Mouse (Mus musculus) midbrain, embryonic 16.5 days (tissue): ENCODE results near the gene Agbl4. TPM values are rescaled to one million over a fixed set of nuclear protein-coding genes. Genes with fewer than 3 reads are reported as not detected.

ENCODE experiments used
- ATAC-seq: fragments of 200-750 bp; cut with Nextera tagmentation; 2 replicates; pipeline ENCODE4 v1.8.0; 2017; ENCODE audit warnings: moderate TSS enrichment
- H3K27ac ChIP-seq: fragments of 300-500 bp; sonication (generic); 2 replicates; pipeline ENCODE4 v1.5.1; 2014; ENCODE audit warnings: mild to moderate bottlenecking, low read length, mixed read lengths
- H3K27me3 ChIP-seq: fragments of 300-500 bp; sonication (generic); 2 replicates; pipeline ENCODE4 v1.6.1; 2014; ENCODE audit warnings: low read depth, low read length, mixed read lengths; ENCODE audit not compliant: control insufficient read depth, insufficient read depth
- H3K36me3 ChIP-seq: fragments of 300-500 bp; sonication (generic); 2 replicates; pipeline ENCODE4 v1.6.1; 2014; ENCODE audit warnings: mild to moderate bottlenecking, low read length, moderate library complexity, mixed read lengths; ENCODE audit not compliant: control insufficient read depth, insufficient read depth
- H3K4me1 ChIP-seq: fragments of 300-500 bp; sonication (generic); 2 replicates; pipeline ENCODE4 v1.6.1; 2014; ENCODE audit warnings: mild to moderate bottlenecking, low read length, mixed read lengths; ENCODE audit not compliant: control insufficient read depth, insufficient read depth
- H3K4me2 ChIP-seq: fragments of 300-500 bp; sonication (generic); 2 replicates; pipeline ENCODE4 v1.6.1; 2014; ENCODE audit warnings: mild to moderate bottlenecking, low read length, mixed read lengths
- H3K4me3 ChIP-seq: fragments of 300-500 bp; sonication (generic); 2 replicates; pipeline ENCODE4 v1.5.1; 2014; ENCODE audit warnings: low read depth, mild to moderate bottlenecking, low read length, moderate library complexity, mixed read lengths
- H3K9ac ChIP-seq: fragments of 300-500 bp; sonication (generic); 2 replicates; pipeline ENCODE4 v1.6.1; 2014; ENCODE audit warnings: low read depth, low read length, mixed read lengths
- H3K9me3 ChIP-seq: fragments of 300-500 bp; sonication (generic); replicated peaks from 2 replicates; pipeline ENCODE4 v1.6.1; 2014; ENCODE audit warnings: mild to moderate bottlenecking, low read length, mixed read lengths; ENCODE audit not compliant: control insufficient read depth, poor library complexity, severe bottlenecking
- WGBS: fragments of 180-500 bp; shearing (Covaris S2); extraction: QIAGEN DNeasy Blood & Tissue Kit; methylation state at CpG from one replicate; pipeline ENCODE4 v1.1.7; 2014; 5-methylcytosine and 5-hydroxymethylcytosine counted together
- polyA plus RNA-seq: library from polyadenylated mRNA; unstranded; fragments of >200 nt; fragmentation: Nextera tagmentation; extraction: Ambion mirVana; gene quantifications from 2 replicates; pipeline ENCODE4 v1.2.1, GENCODE M21; 2015

The Agbl4 gene
- polyA plus RNA-seq, 1 experiment from 2014 or later, result 4.5 TPM

DNA sequence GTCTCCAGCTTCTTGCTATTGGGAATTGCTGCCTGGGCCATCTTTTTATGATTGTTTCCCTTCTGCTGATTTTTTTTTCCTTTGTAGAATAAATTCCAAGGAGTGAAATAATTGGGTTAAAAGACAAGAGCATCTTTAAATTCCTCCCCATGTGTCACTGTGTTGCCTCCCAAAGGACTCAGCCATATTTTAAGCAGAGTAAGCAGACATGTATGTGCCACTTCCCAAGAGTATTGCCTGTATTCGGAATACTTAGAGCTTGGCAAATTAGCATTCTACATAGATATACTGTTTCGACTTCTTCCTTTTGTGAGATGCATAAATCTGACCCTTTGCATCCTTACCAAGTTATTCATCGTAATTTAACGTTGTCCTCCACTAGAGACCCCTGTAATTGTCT, 1070.3 kb downstream of the Agbl4 start:
- no peaks in the 10 kb centered on the region for H3K36me3 ChIP-seq
- H3K4me1 ChIP-seq, result peaks cover 8% of the 10 kb centered on the region
- WGBS, result 75% methylated on average over 4 of the region's 4 CpGs
- no peak overlapping the region for H3K27ac ChIP-seq
- H3K9ac ChIP-seq, result no peak overlapping the region
- no peaks in the 10 kb centered on the region for H3K9me3 ChIP-seq
- no peaks in the 10 kb centered on the region for H3K27me3 ChIP-seq
- H3K4me2 ChIP-seq, result no peak overlapping the region
- H3K4me3 ChIP-seq, result no peak overlapping the region
- no peak for ATAC-seq

DNA sequence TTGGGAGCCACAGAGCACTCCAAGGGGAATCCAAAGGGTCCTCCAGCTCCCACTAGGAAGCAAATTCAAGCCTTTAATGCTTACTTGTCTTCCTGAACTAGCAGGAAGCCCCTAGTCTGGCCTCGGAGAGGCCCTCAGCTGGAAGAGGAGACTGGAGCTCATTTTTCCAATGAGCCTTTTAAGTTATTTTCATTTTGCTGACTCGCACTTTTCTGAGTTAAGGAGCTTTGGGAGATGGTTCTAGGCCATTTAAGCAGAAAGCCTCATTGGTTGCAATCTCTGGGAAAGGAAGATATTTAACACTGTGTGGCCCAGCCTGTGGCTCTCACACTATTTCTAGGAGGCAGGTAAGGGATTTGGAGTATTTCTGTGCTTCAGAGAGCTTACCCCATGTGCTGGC, 1072.4 kb downstream of the Agbl4 start:
- Histone ChIP-seq H3K36me3 (no peaks in the 10 kb centered on the region), H3K27ac (no peak overlapping the region), H3K4me3 (no peak overlapping the region), H3K9me3 (no peaks in the 10 kb centered on the region), H3K4me1 (peaks cover 8% of the 10 kb centered on the region), H3K9ac (no peak overlapping the region), H3K4me2 (no peak overlapping the region), H3K27me3 (no peaks in the 10 kb centered on the region)
- 75% methylated on average over 2 of the region's 2 CpGs for WGBS
- ATAC-seq, result no peak

DNA sequence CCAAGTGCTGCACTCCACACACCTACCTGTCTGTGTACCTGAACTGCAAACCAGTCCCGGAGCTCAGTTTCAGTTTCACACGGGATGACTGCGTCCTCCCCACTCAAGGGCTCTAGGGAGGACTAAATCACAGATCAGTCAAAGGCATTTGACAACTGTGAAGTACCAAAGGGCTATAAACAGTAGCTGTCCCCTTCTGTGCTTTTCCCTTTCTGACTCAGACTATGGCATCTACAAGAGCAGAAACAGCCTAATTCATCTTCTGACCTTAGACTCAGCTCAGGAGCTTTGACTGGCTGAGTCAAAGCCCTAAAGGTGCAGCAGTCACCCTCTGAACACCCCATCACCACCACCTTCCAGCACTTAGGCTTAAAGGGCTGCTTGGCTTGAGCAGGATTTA, 1074.3 kb downstream of the Agbl4 start:
- Histone ChIP-seq H3K4me2 (no peak overlapping the region), H3K27ac (no peak overlapping the region), H3K36me3 (no peaks in the 10 kb centered on the region), H3K4me1 (peaks cover 8% of the 10 kb centered on the region), H3K9me3 (no peaks in the 10 kb centered on the region), H3K9ac (no peak overlapping the region), H3K27me3 (no peaks in the 10 kb centered on the region), H3K4me3 (no peak overlapping the region)
- no peak for ATAC-seq
- 89% methylated on average over 3 of the region's 3 CpGs for WGBS

DNA sequence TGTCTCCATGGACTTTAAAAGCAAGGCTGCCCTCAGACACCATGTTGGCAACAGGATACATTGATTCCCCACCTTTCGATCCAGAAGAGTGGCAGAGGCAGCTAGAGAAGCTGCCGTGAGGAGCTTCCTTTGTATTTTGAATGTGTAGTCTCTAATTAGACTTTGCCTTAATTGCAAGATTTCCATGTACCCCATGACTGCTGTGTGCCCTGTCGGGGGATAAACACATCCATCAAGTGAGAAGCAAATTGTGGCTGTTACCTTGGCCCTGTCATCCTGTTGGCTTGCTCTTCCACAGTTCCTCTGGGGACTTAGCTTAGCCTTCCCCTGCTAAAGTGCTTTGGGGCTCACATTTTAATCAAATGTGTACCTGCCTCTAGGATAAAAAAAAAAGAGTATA, 1075.0 kb downstream of the Agbl4 start:
- no peak for ATAC-seq
- Histone ChIP-seq H3K9ac (no peak overlapping the region), H3K9me3 (no peaks in the 10 kb centered on the region), H3K4me1 (peaks cover 3% of the 10 kb centered on the region; the same call in 1 of the 2 replicates), H3K27me3 (no peaks in the 10 kb centered on the region), H3K27ac (no peak overlapping the region; the same call in 1 of the 2 replicates), H3K4me2 (no peak overlapping the region), H3K36me3 (no peaks in the 10 kb centered on the region), H3K4me3 (no peak overlapping the region)
- WGBS, result 66% methylated on average over 3 of the region's 3 CpGs

DNA sequence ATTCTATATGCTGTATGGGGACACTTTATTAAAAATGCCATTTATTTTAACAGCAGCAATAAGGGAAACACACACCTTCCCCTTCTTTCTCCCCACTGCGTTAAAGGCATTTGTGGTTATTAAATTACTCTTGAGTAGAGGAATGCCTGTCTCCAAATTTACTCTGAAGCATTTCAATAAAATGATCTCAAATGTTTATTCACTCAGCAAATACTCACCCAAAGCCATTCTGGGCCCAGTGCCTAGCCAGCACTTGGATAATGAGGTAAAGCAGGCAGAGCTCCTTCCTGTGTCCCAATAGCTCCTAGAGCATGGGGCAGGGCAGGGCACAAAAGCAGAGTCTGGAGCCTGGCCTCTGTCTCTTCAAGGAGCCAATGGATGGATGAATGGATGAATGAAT, 1075.6 kb downstream of the Agbl4 start:
- no peak overlapping the region; the same call in 1 of the 2 replicates for H3K27ac ChIP-seq
- no peaks in the 10 kb centered on the region for H3K36me3 ChIP-seq
- H3K9ac ChIP-seq, result no peak overlapping the region
- no peaks in the 10 kb centered on the region for H3K27me3 ChIP-seq
- H3K9me3 ChIP-seq, result no peaks in the 10 kb centered on the region
- no peak overlapping the region for H3K4me2 ChIP-seq
- WGBS, result 78% methylated on average over 1 of the region's 1 CpGs
- no peak for ATAC-seq
- peaks cover 3% of the 10 kb centered on the region; the same call in 1 of the 2 replicates for H3K4me1 ChIP-seq
- H3K4me3 ChIP-seq, result no peak overlapping the region

DNA sequence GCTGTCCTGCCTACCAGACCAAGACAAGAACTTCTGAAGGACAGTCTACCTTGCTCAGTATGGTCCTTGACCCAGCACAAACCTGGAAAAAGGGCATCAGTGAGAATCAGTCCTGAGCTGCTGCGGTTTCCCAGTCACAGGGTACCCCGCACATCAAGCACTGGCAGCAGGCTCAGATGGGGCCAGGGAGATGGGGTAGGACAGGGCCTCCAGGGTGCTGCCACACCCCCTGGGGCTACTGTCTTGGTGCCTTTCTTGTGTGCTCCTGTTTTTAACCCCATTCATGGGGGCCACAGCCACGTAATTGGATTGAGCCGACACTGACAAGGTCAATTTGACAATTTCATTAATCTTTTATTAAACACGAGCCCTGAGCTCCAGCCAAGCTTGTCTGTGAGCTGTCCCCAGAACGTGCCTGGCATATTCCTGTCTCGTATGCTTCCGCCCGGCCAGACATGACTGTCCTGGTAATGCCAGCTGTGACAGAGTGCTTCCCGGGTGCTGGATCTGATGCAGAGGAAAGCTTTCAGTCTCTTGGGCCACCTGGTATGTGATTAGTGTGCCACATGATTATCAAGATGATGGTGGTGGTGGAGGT, 1078.0 kb downstream of the Agbl4 start:
- Histone ChIP-seq H3K4me3 (no peak overlapping the region), H3K9me3 (no peaks in the 10 kb centered on the region), H3K4me1 (peaks cover 6% of the 10 kb centered on the region), H3K9ac (no peak overlapping the region), H3K4me2 (no peak overlapping the region), H3K27ac (no peak overlapping the region), H3K36me3 (no peaks in the 10 kb centered on the region), H3K27me3 (no peaks in the 10 kb centered on the region)
- 34% methylated on average over 10 of the region's 10 CpGs for WGBS
- peak; percentile 67 for ATAC-seq

DNA sequence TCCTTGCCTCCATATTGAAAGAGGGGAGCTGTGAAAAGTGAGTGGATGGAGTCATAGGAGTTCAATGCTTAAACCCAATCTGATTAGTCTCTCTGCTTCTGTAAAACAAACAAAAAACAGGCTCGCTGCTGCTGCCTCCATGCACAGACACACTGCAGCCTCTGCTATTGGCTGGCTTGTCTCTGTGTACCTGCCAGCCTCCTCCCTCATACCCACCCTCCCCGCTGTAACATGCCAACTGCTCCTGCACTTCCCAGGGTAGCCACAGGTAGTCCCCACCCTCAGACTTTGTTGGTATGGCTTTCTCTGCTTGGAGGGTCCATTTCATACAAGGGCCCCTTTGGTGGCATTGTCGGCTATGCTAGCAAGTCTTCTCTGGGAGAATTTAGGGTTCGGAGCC, 1080.0 kb downstream of the Agbl4 start:
- H3K27me3 ChIP-seq, result no peaks in the 10 kb centered on the region
- no peak for ATAC-seq
- H3K4me3 ChIP-seq, result no peak overlapping the region
- H3K36me3 ChIP-seq, result no peaks in the 10 kb centered on the region
- H3K9me3 ChIP-seq, result no peaks in the 10 kb centered on the region
- H3K27ac ChIP-seq, result no peak overlapping the region
- 21% methylated on average over 4 of the region's 4 CpGs for WGBS
- H3K4me1 ChIP-seq, result peaks cover 4% of the 10 kb centered on the region
- H3K9ac ChIP-seq, result no peak overlapping the region
- H3K4me2 ChIP-seq, result no peak overlapping the region

DNA sequence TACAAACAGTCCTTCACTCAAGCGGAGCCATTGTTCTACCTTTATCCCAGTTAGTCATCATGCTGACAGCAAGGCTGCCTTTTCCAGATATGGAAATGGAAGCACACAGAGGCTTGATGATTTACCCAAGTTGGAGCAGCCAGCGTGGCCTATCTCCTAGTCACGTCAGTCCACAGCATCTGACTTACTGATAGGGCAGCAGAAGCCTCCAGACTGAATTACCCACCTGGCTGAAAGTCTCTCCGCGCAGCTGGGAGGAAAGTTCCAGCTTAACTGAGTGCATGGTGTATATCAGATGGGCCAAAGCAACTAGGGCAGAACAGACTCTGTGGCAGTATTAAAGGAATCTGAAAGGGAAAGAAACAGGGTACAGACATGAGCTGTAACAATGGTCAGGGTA, 1086.0 kb downstream of the Agbl4 start:
- Histone ChIP-seq H3K9ac (no peak overlapping the region), H3K4me1 (no peaks in the 10 kb centered on the region; the same call in 1 of the 2 replicates), H3K27me3 (no peaks in the 10 kb centered on the region), H3K4me2 (no peak overlapping the region), H3K9me3 (no peaks in the 10 kb centered on the region), H3K36me3 (no peaks in the 10 kb centered on the region), H3K4me3 (no peak overlapping the region), H3K27ac (no peak overlapping the region)
- ATAC-seq, result no peak
- WGBS, result 92% methylated on average over 5 of the region's 5 CpGs

DNA sequence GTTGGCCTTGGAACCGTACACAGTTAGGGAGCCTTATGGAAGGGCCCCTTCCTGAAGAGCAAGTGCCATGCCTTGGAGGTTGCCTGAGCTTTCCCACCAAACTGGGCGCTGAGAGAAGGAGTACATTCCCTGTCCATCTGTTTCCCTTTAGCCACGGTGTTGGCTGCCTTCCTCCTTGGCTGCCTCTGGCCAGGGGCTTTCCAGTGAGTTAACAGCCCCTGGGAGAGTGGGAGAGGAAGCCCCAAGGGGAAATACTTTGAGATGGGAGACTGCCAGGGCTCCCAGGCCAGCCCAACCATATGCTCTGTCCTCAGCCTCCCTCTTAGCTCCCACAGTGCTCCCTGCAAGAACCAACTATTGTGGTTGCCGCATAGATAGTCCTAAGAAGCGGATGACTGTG, 1087.7 kb downstream of the Agbl4 start:
- H3K27ac ChIP-seq, result no peak overlapping the region
- 0 out of 2 replicates have a peak, but pooled peaks cover 2% of the 10 kb centered on the region for H3K4me1 ChIP-seq
- no peak overlapping the region for H3K4me3 ChIP-seq
- no peak for ATAC-seq
- 72% methylated on average over 5 of the region's 5 CpGs for WGBS
- H3K27me3 ChIP-seq, result no peaks in the 10 kb centered on the region
- no peaks in the 10 kb centered on the region for H3K36me3 ChIP-seq
- H3K9me3 ChIP-seq, result no peaks in the 10 kb centered on the region
- no peak overlapping the region for H3K9ac ChIP-seq
- no peak overlapping the region for H3K4me2 ChIP-seq
